Mouse (Mus musculus): Measurements from ENCODE around the gene Creg1.
"Not testable (repeated sequence)": the region's sequence is repeated elsewhere in the genome, so short reads cannot be mapped to it uniquely, and the experiment has no call there.

The Creg1 gene

DNA sequence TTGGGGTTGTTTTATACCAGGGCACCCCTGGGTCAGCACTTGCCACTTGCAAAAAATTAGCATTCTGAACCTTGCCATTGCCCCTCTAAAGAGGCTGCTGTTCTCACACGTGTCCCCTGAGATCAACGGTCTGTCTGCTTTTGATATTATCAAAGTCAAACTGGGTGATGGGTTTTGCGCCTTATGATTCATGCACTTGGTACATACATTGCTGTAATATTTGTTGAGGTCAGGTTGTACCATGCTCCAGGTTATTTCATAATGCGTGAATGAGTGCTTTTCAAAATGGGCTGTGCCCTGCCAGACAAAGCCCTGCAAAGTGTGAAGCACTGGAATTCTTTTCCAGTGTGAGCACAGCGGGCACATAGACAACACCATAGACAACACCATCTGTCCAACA, 11.7 kb upstream of the Creg1 start:
- DNase-seq (ENCODE audit: low read depth): no peak

DNA sequence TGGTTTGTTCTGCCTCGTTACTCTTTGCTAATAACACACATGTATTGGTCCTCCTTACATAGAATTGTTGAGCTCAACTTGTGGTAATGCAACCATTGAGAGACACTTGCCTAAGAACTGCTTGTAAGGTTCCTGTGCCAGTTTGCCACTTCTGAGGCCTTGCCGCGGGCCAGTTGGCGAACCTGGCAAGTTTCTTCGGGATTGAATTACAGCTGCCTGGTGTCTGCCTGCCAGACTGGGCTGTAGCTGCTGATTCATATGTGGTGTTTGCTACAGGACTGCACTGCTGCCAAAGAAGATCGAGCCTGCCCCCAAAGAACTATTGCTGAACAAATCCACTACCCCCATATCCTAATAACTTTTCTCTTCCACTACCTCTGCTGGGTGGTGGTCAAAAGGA, 9.3 kb upstream of the Creg1 start:
- DNase-seq (ENCODE audit: low read depth): no peak

DNA sequence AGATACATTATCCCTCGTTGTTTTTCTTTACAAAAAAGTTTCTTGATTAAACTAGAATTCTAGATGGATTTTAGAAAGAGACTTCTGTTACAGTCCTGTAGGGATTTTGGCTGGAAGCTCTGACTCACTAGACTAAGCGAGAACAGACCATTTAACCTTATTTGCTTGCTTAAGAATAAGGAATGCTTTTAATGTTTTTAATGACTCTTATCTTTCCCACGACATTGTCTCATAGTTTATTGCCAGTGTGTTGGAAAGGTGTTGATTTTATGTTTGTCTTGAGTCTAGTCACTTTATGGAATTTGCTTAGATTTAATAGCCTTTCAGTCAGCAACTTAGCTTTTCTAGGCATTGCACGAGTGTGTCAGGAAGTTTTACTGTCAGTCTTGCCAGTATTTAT, 8.4 kb upstream of the Creg1 start:
- DNase-seq (ENCODE audit: low read depth): no peak

DNA sequence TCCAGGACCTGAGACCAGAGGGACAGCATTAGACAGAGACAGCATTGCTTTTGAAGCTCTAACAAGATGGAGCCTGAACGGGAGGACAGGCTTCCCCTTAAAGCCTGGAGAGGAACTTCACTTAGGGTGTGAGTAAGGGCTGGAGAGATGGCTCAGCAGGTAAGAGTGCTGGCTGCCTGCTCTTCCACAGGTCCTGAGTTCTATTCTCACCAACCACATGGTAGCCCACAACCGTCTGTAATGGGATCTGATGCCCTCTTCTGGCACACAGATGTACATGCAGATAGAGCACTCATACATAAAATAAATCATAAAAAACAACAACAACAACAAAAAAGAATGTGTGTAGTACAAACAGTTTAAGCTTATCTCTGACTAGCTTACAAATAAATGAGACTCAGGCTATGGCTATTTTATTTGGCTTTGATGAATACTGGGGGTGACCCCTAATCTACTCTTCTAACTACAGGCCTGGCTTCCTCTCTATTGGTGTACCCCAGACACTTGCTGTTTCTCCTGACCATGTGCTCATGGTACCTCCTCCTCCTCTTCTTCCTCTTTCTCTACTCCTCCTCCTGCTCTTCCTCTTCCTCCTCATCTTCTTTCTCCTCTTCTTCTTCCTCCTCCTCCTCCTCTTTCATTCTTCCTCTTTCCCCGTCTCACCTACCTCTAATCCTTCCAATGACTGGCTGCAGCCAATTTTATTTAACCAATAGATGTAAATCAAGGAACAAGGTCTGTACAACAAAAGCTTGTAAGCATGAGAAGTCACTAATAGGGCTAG, 1.8 kb upstream of the Creg1 start:
- DNase-seq (ENCODE audit: low read depth): no peak

DNA sequence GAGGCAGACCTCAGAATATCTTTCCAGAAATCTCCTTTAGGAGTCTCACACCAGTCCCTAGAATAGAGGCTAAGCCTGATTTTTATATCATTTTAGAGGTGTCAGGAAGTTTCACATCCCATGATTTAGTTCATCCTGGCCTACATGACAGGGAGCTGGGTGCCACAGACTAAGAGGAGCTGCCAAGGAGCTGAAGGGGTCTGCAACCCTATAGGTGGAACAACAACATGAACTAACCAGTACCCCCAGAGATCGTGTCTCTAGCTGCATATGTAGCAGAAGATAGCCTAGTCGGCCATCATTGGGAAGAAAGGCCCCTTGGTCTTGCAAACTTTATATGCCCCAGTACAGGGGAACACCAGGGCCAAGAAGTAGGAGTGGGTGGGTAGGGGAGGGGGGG, 1.0 kb upstream of the Creg1 start:
- not testable (repeated sequence) for DNase-seq (ENCODE audit: low read depth)

DNA sequence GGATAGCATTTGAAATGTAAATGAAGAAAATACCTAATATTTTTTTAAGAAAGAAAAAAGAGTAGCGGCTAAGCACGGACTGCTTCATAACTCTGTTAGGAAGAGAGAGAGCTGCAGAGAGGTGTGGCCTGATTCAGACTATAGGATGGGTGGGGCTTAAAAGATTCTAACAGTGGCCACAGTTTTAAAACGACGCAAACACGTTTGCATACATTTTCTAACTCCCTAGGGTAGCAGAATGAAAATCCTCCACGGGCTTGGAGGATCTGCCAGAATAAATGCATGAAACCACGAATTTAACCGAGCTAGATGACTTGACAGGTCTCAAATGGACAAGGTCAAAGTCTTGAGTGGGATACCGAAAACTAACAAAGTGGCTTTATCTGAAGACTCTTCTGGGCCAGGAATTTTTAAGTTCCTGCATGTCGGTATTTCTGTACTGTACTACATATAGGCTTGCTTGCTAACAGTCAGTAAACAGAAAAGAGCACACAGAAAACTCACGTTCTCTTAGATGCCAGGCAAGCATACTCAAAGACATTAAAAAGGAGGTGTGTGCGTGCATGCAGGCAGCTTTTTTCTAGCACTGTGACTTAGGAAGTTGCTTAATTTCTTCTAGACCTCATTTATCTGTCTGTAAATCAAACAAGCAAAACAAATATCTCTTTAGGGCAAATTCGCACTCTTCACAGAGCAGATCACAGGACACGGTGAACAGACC, 472 bp upstream of the Creg1 start:
- DNase-seq (ENCODE audit: low read depth): no peak

DNA sequence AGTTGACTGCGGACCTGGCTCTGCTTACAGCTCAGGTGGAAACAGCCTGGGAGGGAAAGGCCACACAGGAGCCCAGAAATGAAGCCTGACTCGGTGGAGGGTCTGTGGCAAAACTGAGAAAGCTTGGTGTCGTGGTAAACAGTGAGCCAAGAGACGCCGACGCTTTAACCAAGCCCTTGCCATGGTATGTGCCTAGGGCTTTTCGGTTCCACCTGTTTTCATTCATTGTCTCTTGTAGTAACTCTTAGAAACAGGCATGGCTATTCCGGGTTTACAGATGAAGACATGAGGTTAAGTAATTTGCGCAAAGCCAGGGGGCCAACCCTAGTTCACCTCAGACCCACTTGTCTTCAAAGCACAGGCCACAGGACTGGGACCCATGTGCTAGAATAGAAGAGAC, 1.0 kb downstream of the Creg1 start:
- no peak for DNase-seq (ENCODE audit: low read depth)

DNA sequence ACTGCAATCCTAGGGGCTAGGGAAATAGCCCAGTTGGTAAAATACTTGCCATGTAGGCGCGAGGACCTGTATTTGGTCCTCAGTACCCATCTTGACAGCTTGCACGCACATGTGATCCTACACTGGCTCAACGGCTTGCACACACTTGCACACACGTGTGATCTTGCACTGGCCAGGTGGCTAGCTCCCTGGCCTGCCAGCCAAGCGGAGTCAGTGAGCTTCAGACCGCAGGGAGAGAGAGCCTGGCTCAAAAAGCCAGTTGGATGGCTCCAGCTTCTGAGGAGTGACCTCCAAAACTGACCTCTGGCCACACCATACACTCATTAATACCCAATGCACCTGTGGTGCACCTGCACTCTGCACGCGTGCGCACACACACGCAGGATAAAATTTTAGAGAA, 1.5 kb downstream of the Creg1 start:
- DNase-seq (ENCODE audit: low read depth): no peak

DNA sequence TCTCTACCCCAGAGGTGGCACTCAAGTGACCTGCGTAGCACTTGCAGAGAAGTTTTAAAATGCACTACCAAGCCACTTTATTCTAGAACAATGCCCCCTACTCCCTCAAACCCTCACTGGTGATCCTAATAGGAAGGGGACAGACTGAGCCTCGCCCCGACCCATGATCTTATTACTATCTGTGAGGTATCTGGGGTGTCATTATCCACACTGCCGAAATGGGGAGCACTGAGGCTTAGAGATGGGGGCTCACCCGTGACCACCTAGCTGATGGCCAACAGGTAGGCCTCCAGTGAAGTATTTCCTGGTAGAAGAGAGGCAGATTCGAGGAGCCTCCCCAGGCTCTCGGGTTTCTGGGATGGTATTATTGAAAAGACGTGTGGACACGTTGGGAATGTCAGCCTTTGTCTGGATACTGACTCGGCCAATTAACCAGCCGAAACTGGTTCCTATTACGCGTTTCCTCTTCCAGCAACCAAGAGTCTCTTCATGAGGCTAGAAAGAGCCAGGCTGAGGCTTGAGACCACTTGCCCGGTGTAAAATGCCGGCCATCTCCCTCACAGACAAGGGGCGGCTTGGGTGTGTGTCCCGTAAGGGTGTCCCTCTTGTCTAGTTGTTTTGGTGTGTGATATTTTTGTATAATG, 2.2 kb downstream of the Creg1 start:
- DNase-seq (ENCODE audit: low read depth): no peak

DNA sequence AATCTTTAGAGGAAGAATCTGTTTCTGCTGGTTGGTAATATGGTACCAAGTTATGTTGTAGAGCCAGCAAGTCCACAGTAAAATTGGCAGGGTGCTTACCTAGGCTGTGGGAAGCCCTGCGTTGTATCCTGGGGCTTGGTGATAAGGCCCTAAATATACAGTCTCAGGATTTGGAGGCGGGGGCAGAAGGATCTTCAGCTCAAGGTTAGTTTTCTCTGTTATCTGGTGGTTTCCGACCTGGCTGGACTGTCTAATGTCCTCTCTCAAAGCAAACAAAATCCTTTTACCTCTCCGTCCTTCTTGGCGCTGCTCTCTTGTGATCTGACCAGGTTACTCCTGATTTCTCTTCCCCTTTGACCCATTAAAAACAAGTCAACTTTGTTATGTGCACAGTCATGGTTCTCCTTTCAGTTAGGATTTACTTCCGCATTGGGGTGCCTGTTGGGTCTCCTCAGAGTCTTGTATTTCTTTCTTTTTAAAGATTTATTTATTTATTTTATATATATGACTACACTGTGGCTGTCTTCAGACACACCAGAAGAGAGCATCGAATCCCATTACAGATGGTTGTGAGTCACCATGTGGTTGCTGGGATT, 2.8 kb downstream of the Creg1 start:
- peak; percentile 61 for DNase-seq (ENCODE audit: low read depth)

DNA sequence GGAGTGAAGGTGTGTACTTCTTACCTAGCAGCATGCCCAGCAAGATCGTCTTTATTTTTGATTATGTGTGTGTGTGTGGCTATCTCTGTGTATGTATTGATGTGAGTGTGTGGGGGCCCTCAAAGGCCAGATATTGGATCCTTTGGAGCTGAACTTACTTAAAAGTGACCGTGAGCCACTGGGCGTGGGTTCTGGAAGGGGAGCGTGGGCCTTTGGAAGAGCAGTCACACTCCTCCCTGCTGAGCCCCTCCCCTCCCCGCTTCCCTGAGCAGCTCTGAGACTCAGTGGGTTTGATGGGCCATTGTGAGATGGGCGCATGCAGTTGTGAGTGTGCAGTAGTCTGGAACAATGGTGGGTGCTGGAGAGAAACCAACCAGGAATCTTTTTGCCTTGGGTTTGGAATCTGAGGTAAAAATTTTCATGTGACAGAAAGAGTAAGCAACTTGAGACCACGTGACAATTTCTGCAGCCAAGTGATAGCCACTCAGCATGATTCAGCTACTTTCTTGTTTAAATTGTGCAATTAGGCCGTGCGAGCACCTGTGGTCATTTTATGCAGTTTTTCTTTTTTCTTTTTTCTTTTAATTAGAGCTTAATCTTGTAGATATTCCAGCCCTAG, 5.5 kb downstream of the Creg1 start:
- peak; percentile 71 for DNase-seq (ENCODE audit: low read depth)

DNA sequence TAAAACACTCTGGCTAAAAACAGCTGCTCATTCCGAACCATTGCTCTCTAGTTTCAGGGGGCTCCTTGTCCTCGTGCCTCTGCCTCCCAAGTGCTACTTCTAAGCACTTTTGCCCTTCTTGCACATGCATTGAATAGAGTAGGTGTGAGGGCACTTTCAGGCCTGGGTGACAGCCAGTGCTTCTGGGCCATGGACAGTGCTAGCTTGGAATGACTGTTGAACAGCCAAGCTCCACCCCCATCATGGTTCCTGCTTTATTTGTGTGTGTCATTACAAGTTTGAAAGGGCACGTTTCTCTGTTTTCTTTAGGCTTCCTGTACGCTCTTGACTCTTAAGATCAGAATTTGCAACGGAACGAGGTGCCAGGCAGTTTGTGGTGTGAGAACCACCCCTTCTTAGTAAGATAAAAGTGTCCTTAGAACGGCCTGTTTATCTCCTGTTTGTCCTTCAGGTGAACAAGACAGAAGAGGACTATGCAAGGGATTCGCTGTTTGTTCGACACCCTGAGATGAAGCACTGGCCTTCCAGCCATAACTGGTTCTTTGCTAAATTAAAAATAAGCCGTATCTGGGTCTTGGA, 6.7 kb downstream of the Creg1 start:
- DNase-seq (ENCODE audit: low read depth): no peak

DNA sequence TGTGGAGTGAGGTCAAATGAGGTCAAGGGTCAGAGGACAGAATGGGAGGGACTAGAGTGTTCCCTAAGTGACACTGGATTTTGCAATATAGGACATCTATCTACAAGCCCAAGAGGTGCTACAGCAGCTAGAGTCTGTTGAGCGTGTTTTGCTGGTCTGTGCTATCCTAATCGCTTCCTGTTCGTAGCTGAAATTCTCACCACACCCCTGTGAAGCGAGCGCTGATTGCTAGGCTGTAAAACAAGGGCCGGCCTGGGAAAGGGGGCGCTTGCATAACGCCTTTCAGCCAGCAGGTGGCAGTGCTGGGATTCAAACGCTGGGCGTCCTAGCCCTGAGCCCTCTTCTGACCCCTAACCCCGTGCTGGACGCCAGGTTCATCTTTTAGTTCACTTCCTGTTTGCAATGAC, 7.9 kb downstream of the Creg1 start:
- DNase-seq (ENCODE audit: low read depth): peak; percentile 87

DNA sequence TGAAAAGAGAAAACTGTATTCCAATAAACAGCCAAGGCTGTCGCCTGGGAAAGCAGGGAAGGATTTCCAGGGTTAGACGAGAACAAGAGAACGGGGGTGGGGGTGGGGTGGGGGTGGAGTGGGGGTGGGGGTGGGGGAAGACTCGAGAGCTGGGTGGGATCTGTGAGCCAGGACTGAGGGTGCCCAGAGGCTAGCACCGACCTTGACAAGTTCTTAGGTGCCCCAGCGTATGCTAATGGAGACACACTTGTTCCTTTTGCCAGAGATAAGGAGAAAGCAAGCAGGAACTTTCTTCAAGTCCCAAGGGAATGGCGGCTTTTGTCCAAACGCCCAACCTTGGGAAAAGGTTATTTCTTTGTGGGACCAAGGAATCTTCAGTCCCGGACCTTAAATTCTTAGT, 8.5 kb downstream of the Creg1 start:
- DNase-seq (ENCODE audit: low read depth): no peak

DNA sequence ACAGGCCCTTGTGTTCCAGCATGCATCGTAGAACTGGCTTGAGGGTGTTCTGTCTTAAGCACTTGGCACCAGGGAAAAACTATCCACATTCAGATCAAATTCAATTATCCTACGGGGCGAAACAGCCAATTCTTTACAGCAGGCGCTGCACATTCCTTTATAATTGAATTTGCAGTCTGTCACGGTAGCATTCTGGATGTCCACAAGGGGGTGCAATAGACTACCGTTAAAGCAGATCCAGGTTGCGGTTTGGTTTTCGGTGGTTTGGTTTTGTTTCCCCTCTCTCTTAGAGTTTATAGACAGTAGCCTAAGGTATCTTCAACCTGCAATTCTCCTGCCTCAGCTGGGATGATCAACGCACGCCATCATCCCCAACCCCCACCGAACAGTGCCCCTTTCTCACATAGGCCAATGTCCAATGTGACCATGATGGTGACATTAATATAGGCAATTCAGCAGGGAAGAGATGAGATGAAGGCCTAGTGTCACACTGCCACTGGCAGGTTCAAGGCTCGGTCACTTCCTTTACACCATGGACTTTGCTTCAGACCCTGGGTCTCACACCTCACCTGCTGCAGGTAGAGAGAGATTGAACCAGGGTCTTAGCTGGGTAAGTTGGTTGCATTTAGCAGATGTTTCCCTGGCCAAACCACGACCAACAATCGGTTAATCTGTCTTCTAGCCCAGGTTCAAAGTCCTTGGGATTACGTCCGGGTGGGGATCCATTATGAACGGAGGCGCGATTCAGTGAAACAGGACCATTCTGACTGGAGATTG, 12.2 kb downstream of the Creg1 start:
- DNase-seq (ENCODE audit: low read depth): no peak

DNA sequence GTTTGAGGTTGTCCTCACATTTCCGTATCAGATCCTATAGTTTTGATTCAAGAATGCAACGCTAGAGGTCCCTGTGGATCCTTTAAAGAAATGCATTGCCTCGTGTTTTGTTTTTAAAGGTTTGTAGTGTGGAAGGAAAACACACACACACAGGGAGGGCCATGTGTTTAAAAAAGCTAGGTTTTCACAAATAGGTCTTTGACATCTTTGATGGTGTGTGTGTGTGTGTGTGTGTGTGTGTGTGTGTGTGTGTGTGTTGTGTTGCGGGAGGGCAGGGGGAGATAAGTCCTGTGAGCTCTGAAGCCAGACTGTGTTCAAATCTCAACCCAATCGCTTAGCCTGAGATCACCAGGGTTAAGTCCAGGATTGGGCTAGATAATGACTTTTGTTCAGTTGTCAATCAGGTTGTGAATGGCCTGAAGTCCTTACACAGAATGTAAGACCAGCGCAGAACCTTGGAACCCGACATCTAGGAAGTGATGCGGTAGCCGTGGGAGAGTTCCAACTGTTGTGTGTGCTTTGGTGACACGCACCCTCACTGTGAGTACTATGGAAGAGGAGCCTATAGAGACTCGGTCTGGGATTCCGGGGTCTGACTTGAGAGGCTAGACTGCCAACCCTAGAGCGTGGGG, 16.5 kb downstream of the Creg1 start:
- DNase-seq (ENCODE audit: low read depth): no peak

DNA sequence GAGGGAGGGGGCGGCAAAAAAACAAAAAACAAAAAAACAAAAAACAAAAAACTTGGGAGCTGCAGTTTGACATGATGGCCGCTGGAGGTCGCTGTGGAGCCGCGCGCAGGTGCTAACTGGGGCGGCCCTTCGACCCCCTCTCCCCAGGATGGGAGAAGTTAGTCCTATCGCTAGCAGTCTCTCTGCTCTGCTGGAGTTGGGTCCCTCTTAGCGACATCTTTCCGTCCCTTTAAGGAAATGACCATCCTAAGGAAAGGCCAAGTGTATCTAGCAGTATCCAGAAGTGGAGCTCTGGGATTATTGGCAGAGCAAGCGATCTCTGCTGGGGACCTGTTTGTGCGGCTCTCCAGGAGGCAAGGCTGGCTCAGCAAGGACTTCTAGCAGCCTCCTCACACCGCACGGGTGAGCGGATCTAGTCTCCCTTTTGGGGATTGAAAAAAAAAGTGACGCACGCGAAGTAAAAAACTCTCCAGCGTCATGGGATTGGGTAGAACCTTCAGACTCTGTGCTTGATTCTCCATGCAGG, 17.1 kb downstream of the Creg1 start:
- no peak for DNase-seq (ENCODE audit: low read depth)

DNA sequence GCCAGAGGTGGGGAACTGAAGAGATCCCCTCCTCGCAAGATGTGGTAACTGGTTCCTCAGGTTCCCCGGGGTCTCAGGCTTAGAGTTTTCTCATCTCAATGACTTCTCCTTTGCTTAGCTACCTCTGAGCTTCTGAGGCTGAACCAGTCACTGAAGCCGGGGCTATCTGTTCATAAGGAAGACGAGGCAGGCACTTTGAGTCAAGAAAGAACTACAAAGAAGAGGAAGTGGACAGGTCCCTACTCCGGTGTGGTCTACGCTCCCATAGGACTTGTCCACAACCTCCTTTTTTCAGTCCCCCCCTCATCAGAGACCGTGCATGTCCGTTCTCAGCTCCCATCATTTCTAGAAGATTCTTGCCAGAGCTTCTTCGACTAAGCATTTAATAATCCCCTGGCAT, 17.9 kb downstream of the Creg1 start:
- DNase-seq (ENCODE audit: low read depth): no peak

DNA sequence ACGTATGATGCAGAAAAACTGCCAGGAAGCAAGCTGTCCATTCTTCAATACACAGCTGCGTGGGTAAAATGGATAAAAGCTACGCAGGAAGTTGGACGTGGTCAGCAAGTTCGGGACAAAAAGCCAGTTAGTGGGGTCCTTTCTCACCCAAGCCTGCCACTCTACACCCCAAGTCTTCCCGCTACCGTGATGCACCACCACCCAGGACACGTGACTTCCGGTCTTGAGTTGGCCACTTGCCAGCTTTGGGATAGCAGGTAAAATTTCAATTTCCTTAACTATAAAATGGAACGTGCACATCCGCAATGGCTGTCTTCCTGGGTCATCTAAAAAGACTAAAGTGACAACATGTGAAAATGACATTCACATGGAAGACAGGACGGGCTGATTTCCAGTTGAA, 18.4 kb downstream of the Creg1 start:
- no peak for DNase-seq (ENCODE audit: low read depth)

DNA sequence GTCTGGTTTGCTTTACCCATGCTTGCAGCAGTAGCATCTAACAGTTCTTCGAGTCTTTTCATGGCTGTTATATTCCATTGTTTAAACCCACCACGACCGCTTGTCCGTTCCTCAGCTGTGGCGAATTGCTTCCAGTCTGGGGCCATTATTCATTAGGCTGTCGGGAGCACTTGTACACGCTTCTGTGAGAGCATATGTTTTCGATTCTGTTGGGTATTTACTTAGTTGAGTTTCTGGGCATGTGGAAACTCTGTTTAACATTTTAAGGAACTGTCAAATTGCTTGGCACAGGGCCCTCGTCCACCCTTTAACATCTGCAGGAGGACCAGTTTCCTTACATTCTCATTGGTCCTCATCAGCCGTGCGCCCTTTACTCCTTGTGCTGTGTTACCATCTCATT, 22.8 kb downstream of the Creg1 start:
- no peak for DNase-seq (ENCODE audit: low read depth)

DNA sequence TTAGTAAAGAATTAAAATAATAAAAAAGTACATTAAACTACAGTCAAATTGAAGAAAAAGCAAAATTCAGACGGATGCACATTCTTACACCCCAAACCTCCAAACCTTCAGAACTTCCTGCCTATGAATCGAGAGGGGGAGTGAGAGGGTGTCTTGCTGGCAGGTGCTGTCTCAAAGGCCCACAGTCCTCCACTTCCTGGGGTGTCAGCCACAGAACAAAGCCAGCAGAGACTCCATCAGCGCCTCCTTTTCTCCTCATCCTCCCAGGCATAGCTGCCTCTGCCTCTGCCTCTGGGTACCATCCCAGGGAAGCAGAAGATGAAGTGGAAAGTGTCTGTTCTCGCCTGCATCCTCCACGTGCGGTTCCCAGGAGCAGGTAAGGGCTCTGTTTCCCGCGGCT, 25.0 kb downstream of the Creg1 start, which contains the start of gene Cd247:
TSS of gene Cd247 (plus strand) at position 171 of the 400 bp plus-strand sequence.
- DNase-seq (ENCODE audit: low read depth): no peak

Data from c-Kit-positive CD71-positive TER-119-negative erythroid progenitor cells, embryonic 14.5 days (primary cell).